Mouse (Mus musculus) subcutaneous adipose tissue, adult 2 months (tissue): ENCODE results near the gene Cers4. TPM values are rescaled to one million over a fixed set of nuclear protein-coding genes. Genes with fewer than 3 reads are reported as not detected.

Source experiments
- polyA plus RNA-seq: library from polyadenylated mRNA; depleted of rRNA; stranded (reverse); fragments of >200 nt; gene quantifications from 2 replicates; pipeline ENCODE4 v1.2.3, GENCODE M21; 2012; ENCODE audit warnings: low replicate concordance; rRNA removed

Gene Cers4
- 73.1 and 75.8 TPM in 2 replicates for polyA plus RNA-seq

DNA sequence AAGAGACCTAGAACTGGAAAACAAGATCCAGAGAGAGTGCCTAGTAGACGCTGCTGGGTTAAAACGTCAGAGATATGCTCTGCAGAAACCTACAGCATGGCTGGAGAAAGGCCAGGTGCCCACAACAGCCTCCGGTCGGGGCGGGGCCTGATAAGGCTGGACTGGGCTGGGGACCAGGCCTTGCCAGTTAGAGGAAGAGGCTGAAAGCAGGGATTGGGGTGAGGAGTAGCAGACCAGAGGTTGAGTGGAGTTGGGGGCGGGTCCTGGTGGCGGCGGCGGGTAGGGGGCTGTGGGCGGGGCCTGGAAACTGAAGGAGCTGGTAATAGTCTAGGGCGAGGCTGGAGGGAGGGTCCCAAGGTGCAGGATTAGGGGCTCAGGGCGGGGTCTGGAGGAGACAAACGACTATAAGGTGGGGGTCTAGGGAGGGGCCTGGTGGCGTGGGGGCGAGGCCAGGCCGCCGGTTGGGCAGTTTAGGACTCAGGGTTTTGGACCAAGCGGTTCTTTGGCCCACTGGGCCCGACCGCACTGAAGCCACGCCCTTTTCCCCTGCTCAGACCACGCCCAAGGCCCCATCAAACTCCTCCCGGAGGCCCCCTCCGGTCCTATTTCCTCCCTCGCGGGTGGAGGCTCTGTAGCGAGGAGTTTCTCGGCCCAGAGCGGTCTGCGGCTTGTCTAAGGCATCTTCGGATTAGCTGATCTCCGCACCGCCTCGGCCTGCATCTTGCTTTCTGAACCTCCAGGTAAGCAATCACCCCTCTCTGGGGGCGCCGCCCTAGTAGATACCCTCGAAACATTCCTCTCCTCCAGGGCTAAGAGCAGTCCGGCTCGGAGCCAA lies at the start of gene Cers4:
Cers4 (plus strand) TSS at position 176 of the 835 bp plus-strand sequence.

Other genes with a start within 250 kb of the Cers4 start
- gene Tgfbr3l, start 244.8 kb upstream of the Cers4 start, polyA plus RNA-seq: 19.0 and 49.3 TPM in 2 replicates
- 36.6 and 80.9 TPM in 2 replicates for gene Snapc2, start 239.9 kb upstream of the Cers4 start, polyA plus RNA-seq
- 11.7 and 195 TPM in 2 replicates for gene Ctxn1, start 233.8 kb upstream of the Cers4 start, polyA plus RNA-seq
- gene Timm44, start 217.1 kb upstream of the Cers4 start, polyA plus RNA-seq: 92.2 and 103 TPM in 2 replicates
- gene Ccl25, start 167.8 kb upstream of the Cers4 start, polyA plus RNA-seq: 4.7 and 5.5 TPM in 2 replicates
- 44.7 and 52.6 TPM in 2 replicates for gene Elavl1, start 167.6 kb upstream of the Cers4 start, polyA plus RNA-seq
- gene Zfp958, start 120.1 kb downstream of the Cers4 start, polyA plus RNA-seq: 0.99 and 2.1 TPM in 2 replicates